Mouse (Mus musculus): Measurements from ENCODE around the gene Cerkl. TPM values are rescaled to one million over a fixed set of nuclear protein-coding genes. Genes with fewer than 3 reads are reported as not detected.
A peak's percentile ranks its signal among the peaks of the same experiment; 100 is the strongest.

The Cerkl gene
- total RNA-seq, 2 experiments from 2014 or later = 3.6 to 3.8 TPM

DNA sequence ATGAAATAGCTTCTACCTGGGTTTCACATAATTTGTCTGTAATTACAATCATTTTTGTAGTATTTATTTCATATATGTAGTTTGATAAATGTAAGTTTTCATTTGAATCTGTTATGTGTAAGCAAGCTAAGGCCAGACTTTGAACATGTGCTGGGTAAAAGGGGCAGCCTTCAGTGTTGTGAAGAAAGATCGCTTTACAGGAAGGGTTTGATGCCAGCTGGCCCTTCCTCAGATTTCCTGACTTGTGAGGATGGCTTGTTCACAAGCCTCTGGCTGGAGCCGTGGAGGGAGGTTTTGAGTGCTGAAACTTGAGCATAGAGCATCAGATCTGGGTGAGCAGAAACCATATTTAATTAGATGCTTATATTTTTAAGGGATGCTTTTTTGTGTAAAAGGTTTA is 128.5 kb downstream of the Cerkl start:
- DNase-seq (ENCODE audit: low spot score in 2 of 2) = no peak

- DNase-seq (ENCODE audit: low spot score in 2 of 2) = no peak
These were observed 140.3 kb downstream of the Cerkl start for GRCm38 (mm10) chr2:79316182-79316880.

DNA sequence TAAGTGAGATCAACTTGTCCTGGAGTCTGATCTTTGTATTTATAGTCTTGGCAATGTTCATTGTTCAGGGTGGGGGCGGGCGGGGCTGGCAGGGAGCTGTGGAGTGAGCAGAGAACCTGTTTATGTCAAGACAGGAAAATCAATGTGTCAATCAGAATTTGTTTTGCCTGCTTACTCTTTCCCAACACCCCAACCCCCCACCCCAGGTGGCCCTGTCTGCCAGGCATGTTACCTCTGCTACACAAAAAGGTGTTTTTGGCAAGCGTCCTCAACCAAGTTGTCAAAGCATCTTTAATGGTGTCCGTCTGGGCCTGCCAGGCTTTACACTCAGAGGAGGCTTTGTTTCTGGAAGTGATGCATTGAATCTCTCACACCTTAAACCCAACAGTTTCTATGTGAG is 141.5 kb downstream of the Cerkl start:
- no peak for DNase-seq (ENCODE audit: low spot score in 2 of 2)

GRCm38 (mm10) chr2:79312499-79312898 is 144.1 kb downstream of the Cerkl start:
- DNase-seq (ENCODE audit: low spot score in 2 of 2) = no peak

GRCm38 (mm10) chr2:79309454-79310118 is 147.0 kb downstream of the Cerkl start:
- peak; percentile 26 to 46 for DNase-seq (ENCODE audit: low spot score in 2 of 2)

GRCm38 (mm10) chr2:79307549-79307948 is 149.0 kb downstream of the Cerkl start:
- peak; percentile 12 to 23 for DNase-seq (ENCODE audit: low spot score in 2 of 2)

- DNase-seq (ENCODE audit: low spot score in 2 of 2) = no peak
These were observed 154.2 kb downstream of the Cerkl start for GRCm38 (mm10) chr2:79302398-79302797.

DNA sequence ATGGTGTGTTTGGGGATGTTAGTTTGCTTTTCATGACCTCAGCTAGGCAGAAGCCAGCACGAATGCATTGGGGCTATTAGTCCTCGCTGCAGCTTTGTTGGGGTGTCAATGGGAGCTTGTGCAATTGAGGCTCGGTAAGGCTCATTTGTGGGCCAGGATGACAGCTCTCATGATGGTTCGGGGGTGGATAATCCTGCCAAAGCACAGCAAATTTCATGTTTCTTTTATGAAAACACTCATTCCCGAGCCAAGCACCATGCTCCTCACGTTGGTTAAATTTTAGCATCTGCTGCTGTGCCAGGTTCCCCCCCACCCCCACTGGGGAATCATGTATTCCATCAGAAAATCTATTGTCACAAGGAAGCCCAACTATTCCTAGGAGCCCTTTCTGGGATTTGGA is 164.2 kb downstream of the Cerkl start:
- DNase-seq (ENCODE audit: low spot score in 2 of 2) = no peak

- DNase-seq (ENCODE audit: low spot score in 2 of 2) = no peak
These were observed 164.7 kb downstream of the Cerkl start for GRCm38 (mm10) chr2:79291922-79292321.

DNA sequence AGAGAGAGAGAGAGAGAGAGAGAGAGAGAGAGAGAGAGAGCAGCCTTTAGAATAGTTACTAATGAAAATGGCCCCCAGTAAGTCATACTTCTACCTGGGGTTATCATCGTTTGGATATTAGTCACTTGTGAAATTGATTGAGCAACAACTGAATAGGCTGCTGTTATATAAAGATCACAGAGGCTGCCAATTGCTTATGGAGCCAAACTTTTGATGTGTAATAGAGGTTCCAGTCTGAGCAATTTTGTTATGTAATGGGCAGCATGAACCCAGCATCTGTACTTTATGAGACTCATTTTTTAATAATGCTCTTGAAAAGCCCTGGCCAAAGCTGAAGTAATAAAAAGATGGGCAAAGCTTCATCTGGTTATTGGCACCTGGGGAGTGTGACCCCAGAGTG is 166.4 kb downstream of the Cerkl start:
- no peak for DNase-seq (ENCODE audit: low spot score in 2 of 2)

- no peak for DNase-seq (ENCODE audit: low spot score in 2 of 2)
These were observed 172.4 kb downstream of the Cerkl start for GRCm38 (mm10) chr2:79284206-79284605.

Other genes with a start within 250 kb of the Cerkl start
- gene Itga4, start 201.4 kb downstream of the Cerkl start, total RNA-seq (2021) = 10 to 100 TPM; 11.5 to 11.6 TPM
- gene Neurod1, start within 50 bp of the Cerkl start, total RNA-seq (2021) = 10 to 100 TPM; 16.1 to 19.4 TPM
- gene Itprid2, start 178.6 kb upstream of the Cerkl start, total RNA-seq (2021) = 10 to 100 TPM; 36.9 to 38.1 TPM